Mouse (Mus musculus) lung, embryonic 15.5 days (tissue): Measurements from ENCODE around the gene Cep152. TPM values are rescaled to one million over a fixed set of nuclear protein-coding genes. Genes with fewer than 3 reads are reported as not detected.

Source experiments
- ATAC-seq: fragments of 200-750 bp; cut with Nextera tagmentation; 2 replicates; pipeline ENCODE4 v1.8.0; 2017; ENCODE audit warnings: moderate number of reproducible peaks, borderline replicate concordance; ENCODE audit not compliant: low FRiP score, low TSS enrichment; ENCODE audit errors: extremely low read depth
- H3K27ac ChIP-seq: fragments of 300-500 bp; sonication (generic); 2 replicates; pipeline ENCODE4 v1.5.1; 2015; ENCODE audit warnings: moderate library complexity, mild to moderate bottlenecking, inconsistent platforms
- H3K27me3 ChIP-seq: fragments of 300-500 bp; sonication (generic); 2 replicates; pipeline ENCODE4 v1.6.1; 2015; ENCODE audit warnings: inconsistent platforms
- H3K36me3 ChIP-seq: fragments of 300-500 bp; sonication (generic); 2 replicates; pipeline ENCODE4 v1.6.1; 2015; ENCODE audit warnings: inconsistent platforms
- H3K4me1 ChIP-seq: fragments of 300-500 bp; sonication (generic); 2 replicates; pipeline ENCODE4 v1.6.1; 2015; ENCODE audit warnings: inconsistent platforms
- H3K4me2 ChIP-seq: fragments of 300-500 bp; sonication (generic); 2 replicates; pipeline ENCODE4 v1.6.1; 2015; ENCODE audit warnings: inconsistent platforms, mild to moderate bottlenecking, moderate library complexity
- H3K4me3 ChIP-seq: fragments of 300-500 bp; sonication (generic); 2 replicates; pipeline ENCODE4 v1.5.1; 2015; ENCODE audit warnings: mild to moderate bottlenecking, inconsistent platforms
- H3K9ac ChIP-seq: fragments of 300-500 bp; sonication (generic); 2 replicates; pipeline ENCODE4 v1.6.1; 2015; ENCODE audit warnings: inconsistent platforms
- H3K9me3 ChIP-seq: fragments of 300-500 bp; sonication (generic); 2 replicates; pipeline ENCODE4 v1.6.1; 2016; ENCODE audit warnings: inconsistent platforms
- WGBS: fragments of 180-500 bp; shearing (Covaris S2); methylation state at CpG from one replicate; pipeline ENCODE4 v1.1.7; 2015; 5-methylcytosine and 5-hydroxymethylcytosine counted together
- polyA plus RNA-seq: library from polyadenylated mRNA; unstranded; fragments of >200 nt; fragmentation: Nextera tagmentation; extraction: Ambion mirVana; gene quantifications from 2 replicates; pipeline ENCODE4 v1.2.1, GENCODE M21; 2015

Cep152 gene
- polyA plus RNA-seq, 1 experiment from 2014 or later = 8.1 TPM

DNA sequence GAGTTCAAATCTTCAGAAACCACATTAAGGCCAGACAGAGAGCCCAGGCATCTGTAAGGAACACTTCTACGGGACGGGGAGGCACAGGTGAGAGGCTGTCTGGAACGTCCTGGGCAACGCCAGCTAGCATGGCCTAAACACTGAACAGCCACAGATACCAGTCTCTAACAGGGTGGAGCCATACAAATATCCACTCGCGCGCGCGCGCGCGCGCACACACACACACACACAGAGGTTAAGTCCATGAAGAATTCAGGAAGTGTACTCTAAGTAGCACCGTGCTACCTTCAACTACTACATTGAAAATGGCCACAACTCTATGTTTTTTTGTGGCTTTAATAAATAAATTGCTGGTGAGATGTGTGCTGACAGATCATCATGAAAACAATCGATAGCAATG is 1.7 kb downstream of the Cep152 start:
- Histone ChIP-seq H3K4me1 (peaks cover 20% of the 10 kb centered on the region), H3K4me3 (peak overlapping the region; percentile 80; the same call in 1 of the 2 replicates), H3K9ac (no peak overlapping the region), H3K27ac (no peak overlapping the region), H3K27me3 (no peaks in the 10 kb centered on the region), H3K9me3 (no peaks in the 10 kb centered on the region), H3K36me3 (peaks cover 19% of the 10 kb centered on the region), H3K4me2 (peak overlapping the region; percentile 59; the same call in 1 of the 2 replicates)
- 89% methylated on average over 15 of the region's 15 CpGs for WGBS
- no peak for ATAC-seq

DNA sequence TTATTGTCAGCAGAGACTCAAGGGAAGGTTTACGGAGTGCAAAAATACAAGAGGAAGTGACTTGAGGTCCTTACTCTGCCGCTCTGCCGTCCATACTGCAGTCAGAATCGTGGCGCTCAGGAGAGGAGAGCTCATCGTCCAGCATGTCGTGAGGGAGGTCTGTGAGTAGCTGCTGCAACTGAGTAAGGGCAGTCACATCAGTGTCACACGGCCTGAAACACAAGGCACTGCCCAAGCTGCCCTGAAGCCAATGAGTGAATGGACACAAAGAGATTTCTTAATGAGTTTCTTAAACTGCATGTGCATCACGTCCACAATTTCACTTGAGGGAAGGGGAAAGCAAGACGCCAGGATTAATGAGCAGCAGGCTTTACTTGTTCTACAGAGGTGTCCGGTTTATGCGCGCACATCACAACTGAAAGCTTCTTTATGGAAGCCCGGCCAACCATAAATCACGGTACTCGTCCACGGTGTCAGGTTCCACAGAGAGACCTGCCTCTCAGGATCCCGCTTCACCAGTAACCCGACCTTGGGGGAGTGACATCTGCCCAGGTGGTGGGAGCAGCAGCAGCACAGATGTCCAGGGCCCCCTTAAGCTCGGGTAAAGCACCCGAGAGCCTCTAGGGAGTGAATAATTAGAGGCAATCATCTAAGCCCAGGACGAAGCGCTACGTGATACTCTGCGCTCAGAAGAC is 4.6 kb downstream of the Cep152 start:
- no peak overlapping the region for H3K27ac ChIP-seq
- no peak overlapping the region for H3K4me3 ChIP-seq
- no peaks in the 10 kb centered on the region for H3K9me3 ChIP-seq
- peaks cover 14% of the 10 kb centered on the region for H3K4me1 ChIP-seq
- H3K36me3 ChIP-seq = peaks cover 34% of the 10 kb centered on the region
- no peak overlapping the region for H3K4me2 ChIP-seq
- no peak for ATAC-seq
- 67% methylated on average over 25 of the region's 25 CpGs for WGBS
- H3K9ac ChIP-seq = no peak overlapping the region
- no peaks in the 10 kb centered on the region for H3K27me3 ChIP-seq

DNA sequence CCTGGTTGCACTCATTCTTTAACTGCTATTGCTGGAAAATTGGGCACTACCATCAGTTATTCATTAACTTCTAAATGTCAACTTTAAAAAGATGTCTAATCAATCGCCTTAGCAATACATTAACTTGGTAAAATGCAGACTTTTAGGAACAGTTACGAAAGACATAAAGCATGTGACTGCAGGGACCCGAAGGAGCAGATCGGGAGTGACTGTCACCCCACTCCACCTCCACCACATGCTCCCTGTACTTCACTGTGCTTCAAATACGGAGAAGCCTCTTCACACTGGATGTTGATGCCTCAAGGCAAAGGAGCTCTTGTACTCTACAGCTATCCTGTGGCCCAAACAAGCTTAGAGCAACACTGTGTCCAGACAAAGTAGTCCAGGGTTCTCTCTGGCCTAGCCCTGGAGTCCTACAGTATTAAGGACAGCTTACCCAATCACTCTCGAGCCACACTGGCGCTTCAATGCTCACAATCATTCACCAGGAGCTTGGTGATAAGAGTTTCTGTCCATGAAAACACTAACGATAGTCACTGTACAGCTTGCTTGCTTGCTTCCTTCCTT is 9.0 kb downstream of the Cep152 start:
- Histone ChIP-seq H3K27ac (no peak overlapping the region), H3K36me3 (peaks cover 68% of the 10 kb centered on the region), H3K4me3 (no peak overlapping the region), H3K27me3 (no peaks in the 10 kb centered on the region), H3K9me3 (no peaks in the 10 kb centered on the region), H3K4me2 (no peak overlapping the region), H3K9ac (no peak overlapping the region), H3K4me1 (no peaks in the 10 kb centered on the region)
- no peak for ATAC-seq
- 80% methylated on average over 8 of the region's 8 CpGs for WGBS

DNA sequence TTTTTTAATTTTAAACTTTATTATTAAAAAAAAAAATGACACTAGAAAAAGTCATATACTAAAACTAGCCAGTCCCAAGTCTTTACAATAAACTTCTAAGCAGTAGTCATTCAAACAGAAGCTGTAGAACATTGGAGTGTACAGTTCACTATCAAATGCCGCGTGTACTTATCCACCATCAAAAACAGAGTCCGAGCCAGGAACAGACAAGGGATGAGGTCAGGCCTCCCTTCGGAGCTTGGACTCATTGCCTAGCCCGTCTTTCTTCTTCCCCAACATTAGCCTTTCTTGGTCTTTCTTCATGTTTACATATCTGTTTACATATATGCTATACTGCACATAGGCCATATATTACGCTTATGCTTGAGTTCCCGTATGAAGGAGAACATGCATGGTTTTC is 9.5 kb downstream of the Cep152 start:
- no peaks in the 10 kb centered on the region for H3K4me1 ChIP-seq
- H3K4me3 ChIP-seq = no peak overlapping the region
- no peaks in the 10 kb centered on the region for H3K27me3 ChIP-seq
- H3K27ac ChIP-seq = no peak overlapping the region
- ATAC-seq = no peak
- no peak overlapping the region for H3K9ac ChIP-seq
- peaks cover 71% of the 10 kb centered on the region for H3K36me3 ChIP-seq
- no peak overlapping the region for H3K4me2 ChIP-seq
- H3K9me3 ChIP-seq = no peaks in the 10 kb centered on the region
- WGBS = 88% methylated on average over 7 of the region's 7 CpGs

DNA sequence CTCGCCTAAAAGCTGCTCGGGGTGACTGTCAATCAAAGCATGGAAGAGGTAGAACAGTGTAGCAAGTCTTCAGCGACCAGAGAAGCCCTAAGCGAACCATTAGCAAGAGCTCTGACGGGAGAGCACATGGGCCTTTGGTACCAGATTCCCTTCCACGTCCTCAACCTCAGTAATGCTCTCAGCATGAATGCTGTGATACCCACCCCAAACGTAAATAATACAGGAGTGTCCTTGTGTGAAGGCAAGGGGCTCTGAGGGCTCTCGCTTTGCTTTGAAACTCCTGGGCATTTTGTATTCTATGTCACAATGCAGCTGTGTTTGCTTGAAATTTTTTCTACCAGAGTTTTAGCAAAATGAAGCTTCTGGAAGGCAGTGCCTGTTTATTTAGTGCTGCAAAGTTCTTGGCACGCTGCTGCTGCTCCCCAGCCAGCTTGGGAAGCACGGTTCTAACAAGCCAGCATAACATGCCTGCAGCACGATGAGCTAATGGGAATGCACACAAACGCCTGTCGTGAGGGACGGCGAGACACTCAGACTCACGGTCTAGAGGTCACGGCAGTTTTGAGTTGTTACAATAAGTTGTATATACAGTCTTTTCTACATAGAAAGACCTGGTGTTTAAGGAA is 18.6 kb downstream of the Cep152 start:
- H3K9ac ChIP-seq = no peak overlapping the region
- peaks cover 14% of the 10 kb centered on the region for H3K4me1 ChIP-seq
- 46% methylated on average over 17 of the region's 17 CpGs for WGBS
- H3K9me3 ChIP-seq = no peaks in the 10 kb centered on the region
- peak overlapping the region; percentile 75 for H3K27ac ChIP-seq
- peaks cover 53% of the 10 kb centered on the region for H3K36me3 ChIP-seq
- H3K4me3 ChIP-seq = no peak overlapping the region
- H3K27me3 ChIP-seq = no peaks in the 10 kb centered on the region
- no peak overlapping the region for H3K4me2 ChIP-seq
- ATAC-seq = peak; percentile 88

DNA sequence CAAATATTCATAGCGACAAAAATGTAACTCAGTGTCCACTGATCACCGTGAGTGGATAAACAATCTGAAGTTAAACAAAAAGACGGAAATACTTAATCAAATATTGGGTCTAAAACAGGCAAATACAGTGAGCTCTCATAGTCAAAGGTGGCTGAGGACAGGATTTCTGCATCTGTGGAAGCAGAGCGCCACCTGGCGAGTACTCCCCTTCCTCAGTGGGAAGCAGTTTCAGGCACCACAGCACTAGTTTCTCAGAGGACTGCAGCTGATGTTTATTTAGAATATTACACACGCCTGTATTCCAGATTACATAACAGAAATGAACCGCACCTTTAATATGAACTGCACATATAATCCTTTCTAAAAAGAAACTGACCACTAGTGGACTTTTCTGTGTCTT is 20.3 kb downstream of the Cep152 start:
- 33% methylated on average over 7 of the region's 7 CpGs for WGBS
- Histone ChIP-seq H3K9ac (no peak overlapping the region), H3K27me3 (no peaks in the 10 kb centered on the region), H3K27ac (no peak overlapping the region), H3K4me1 (peaks cover 14% of the 10 kb centered on the region), H3K36me3 (peaks cover 54% of the 10 kb centered on the region), H3K9me3 (no peaks in the 10 kb centered on the region), H3K4me2 (no peak overlapping the region), H3K4me3 (no peak overlapping the region)
- no peak for ATAC-seq

DNA sequence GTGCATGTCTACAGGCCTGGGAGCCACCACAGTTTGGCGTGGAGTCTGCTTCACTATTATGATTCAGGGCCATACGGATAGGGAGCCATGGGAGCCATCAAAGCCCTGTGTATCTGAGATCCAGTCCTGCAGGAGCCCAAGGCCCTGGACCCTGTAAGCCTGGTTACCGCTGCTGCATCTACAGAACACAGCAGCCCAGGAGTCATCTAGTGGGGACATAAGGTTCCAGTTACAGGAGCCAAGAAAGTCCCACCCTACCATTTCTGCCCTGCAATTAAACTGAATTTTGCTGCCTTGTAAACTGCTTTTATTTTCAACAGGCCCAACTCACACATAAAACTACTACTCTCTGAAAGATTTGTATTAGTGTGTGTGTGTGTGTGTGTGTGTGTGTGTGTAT is 21.9 kb downstream of the Cep152 start:
- Histone ChIP-seq H3K9me3 (no peaks in the 10 kb centered on the region), H3K27me3 (no peaks in the 10 kb centered on the region), H3K36me3 (peaks cover 52% of the 10 kb centered on the region), H3K4me1 (peaks cover 14% of the 10 kb centered on the region), H3K4me3 (no peak overlapping the region), H3K4me2 (no peak overlapping the region), H3K27ac (no peak overlapping the region), H3K9ac (no peak overlapping the region)
- 95% methylated on average over 3 of the region's 3 CpGs for WGBS
- ATAC-seq = no peak

DNA sequence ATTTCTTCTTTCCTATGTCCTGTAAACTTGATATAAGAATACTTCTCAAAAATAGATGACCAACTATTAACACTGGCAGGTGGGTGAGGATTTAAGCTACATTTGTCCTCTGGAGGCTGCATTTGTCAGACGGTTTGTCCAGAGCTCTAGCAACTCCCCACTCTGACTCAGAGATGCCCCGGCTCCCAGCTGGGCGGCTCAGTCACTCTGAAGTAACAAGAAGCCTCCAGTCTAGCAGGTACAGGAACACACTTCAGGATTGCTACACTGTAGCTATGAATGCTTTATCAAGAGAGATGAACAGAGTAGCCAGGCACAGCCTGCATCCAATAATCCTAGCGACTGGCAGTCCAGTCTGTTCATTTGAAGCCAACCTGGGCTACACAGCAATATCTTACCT is 26.0 kb downstream of the Cep152 start:
- Histone ChIP-seq H3K27ac (no peak overlapping the region), H3K36me3 (peaks cover 63% of the 10 kb centered on the region), H3K9me3 (no peaks in the 10 kb centered on the region), H3K4me1 (no peaks in the 10 kb centered on the region), H3K9ac (no peak overlapping the region), H3K4me2 (no peak overlapping the region), H3K4me3 (no peak overlapping the region), H3K27me3 (no peaks in the 10 kb centered on the region)
- WGBS = 75% methylated on average over 4 of the region's 4 CpGs
- ATAC-seq = no peak

DNA sequence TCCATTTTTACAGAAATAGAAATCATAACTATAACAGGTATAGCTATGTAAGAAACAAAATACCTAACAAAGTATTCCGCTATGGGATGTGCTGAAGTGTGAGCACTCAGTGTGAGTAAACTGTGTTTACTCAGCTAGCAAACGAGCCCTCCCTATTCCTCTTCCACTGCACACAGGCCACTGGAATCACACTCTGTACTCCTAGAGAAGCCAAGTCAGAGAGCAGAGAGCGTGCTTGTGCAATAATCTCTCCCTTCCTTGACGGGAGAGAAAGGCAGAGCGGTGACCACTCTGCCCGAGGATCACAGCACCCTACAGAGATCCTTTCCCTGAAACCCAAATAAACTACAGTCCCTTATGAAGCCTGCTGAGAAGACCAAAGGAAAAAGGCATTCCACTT is 26.7 kb downstream of the Cep152 start:
- H3K9ac ChIP-seq = no peak overlapping the region
- H3K27ac ChIP-seq = no peak overlapping the region
- H3K9me3 ChIP-seq = no peaks in the 10 kb centered on the region
- no peaks in the 10 kb centered on the region for H3K27me3 ChIP-seq
- ATAC-seq = no peak
- no peak overlapping the region for H3K4me2 ChIP-seq
- H3K36me3 ChIP-seq = peaks cover 63% of the 10 kb centered on the region
- H3K4me1 ChIP-seq = no peaks in the 10 kb centered on the region
- 59% methylated on average over 6 of the region's 6 CpGs for WGBS
- H3K4me3 ChIP-seq = no peak overlapping the region

DNA sequence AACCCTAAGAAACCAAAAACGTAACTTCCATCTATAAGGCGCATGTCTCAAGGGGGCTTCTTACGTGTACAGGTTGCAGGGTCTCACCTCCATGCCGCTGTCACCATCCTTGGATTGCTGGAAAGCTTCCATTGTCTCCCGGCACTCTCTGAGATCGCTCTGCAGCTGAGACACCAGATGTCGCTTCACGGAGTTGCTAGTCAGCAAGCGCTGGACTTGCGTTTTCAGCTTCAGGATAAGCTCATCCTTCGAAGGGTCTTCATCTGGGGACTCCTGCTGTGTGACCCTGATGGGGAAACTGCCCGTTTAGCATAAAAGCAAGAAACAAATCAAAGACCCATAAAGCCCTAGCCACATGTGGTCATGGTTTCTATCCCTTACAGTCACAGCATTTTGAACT is 30.1 kb downstream of the Cep152 start:
- Histone ChIP-seq H3K36me3 (peaks cover 53% of the 10 kb centered on the region), H3K4me2 (no peak overlapping the region), H3K4me3 (no peak overlapping the region), H3K27me3 (no peaks in the 10 kb centered on the region), H3K9me3 (no peaks in the 10 kb centered on the region), H3K4me1 (no peaks in the 10 kb centered on the region), H3K9ac (no peak overlapping the region), H3K27ac (no peak overlapping the region)
- 93% methylated on average over 12 of the region's 12 CpGs for whole genome bisulfite sequencing
- ATAC-seq = no peak

DNA sequence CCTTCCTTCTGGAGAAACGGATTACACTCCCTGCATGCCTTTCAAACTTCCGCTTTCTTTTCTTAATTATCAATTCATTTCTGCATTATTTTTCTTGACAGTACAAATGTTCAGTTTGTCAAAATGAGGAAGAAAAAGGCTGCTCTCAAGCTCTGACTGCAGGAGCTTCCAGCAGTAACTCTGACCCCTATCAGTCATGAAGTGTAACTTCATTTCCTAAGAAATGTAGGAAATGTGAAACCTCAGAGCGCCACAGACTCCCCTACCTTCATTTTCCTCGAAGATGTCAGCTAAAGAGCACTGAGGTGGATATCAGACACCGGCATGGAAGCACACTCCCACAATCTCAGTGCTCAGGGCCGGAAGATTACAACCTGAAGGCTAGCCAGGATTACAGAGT is 30.8 kb downstream of the Cep152 start:
- Histone ChIP-seq H3K4me2 (no peak overlapping the region), H3K4me3 (no peak overlapping the region), H3K36me3 (peaks cover 53% of the 10 kb centered on the region), H3K9ac (no peak overlapping the region), H3K4me1 (no peaks in the 10 kb centered on the region), H3K27me3 (no peaks in the 10 kb centered on the region), H3K9me3 (no peaks in the 10 kb centered on the region), H3K27ac (no peak overlapping the region)
- WGBS = 82% methylated on average over 6 of the region's 6 CpGs
- ATAC-seq = no peak

DNA sequence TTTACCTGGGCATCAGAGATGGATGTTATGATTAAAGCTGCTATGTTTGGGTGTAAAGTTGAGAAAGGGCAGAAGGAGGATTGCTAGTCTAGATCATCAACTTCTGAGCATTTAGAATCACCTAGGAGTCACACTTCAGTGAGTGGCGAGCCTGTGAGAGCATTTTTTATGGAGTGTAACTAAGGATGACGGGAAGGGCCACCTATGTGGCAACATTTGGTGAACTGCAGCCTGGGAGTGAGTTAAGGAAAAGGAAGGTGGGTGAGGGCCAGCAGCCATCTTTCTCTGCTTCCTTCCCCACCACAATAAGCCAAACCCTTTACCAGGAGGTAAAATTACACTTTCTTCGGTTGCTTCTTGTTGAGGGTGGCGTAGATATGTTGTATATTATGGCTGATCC is 33.0 kb downstream of the Cep152 start:
- Histone ChIP-seq H3K9ac (no peak overlapping the region), H3K27me3 (no peaks in the 10 kb centered on the region), H3K36me3 (peaks cover 65% of the 10 kb centered on the region), H3K4me3 (no peak overlapping the region), H3K27ac (no peak overlapping the region), H3K4me2 (no peak overlapping the region), H3K9me3 (no peaks in the 10 kb centered on the region), H3K4me1 (no peaks in the 10 kb centered on the region)
- WGBS = 94% methylated on average over 4 of the region's 4 CpGs
- no peak for ATAC-seq
